Mouse (Mus musculus) telencephalon, adult 2 months (tissue): ENCODE results near the gene Tradd.

Experiments
- DNase-seq: peaks from one replicate; pipeline ENCODE4 v3.0.0-alpha.2; 2011; ENCODE audit warnings: low read depth, low spot score

Gene Tradd

GRCm38 (mm10) chr8:105270101-105270915, 5.9 kb upstream of the Tradd start:
- DNase-seq = no peak

DNA sequence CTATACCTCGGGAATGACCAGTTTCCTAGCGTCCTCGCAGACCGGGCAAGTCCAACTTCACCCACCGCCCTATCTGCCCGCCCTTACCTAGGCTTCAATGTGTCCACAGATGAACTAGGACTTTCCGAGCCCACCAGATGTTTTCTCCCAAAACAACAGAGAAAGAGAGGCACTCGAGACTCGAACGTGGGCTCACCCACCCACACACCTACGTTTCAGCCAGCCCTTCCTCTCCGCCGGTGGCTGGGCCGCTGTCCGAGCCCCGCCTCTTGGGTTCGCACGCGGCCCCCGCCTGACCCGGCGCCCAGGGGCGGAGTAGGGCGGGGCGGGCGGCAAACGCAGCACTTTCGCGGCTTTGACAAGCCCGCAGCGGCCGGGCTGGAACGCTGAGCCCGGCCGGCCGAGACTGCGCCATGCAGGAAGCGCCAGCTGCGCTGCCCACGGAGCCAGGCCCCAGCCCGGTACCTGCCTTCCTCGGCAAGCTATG, 5.1 kb upstream of the Tradd start, which contains the start of gene Hsf4:
Gene Hsf4 (plus strand): TSS at position 341 of the 487 bp plus-strand sequence.
- DNase-seq = no peak

- DNase-seq = no peak
These were observed 4.7 kb upstream of the Tradd start for GRCm38 (mm10) chr8:105269075-105269458.

GRCm38 (mm10) chr8:105268342-105269074, 4.1 kb upstream of the Tradd start:
- peak; percentile 89 for DNase-seq

DNA sequence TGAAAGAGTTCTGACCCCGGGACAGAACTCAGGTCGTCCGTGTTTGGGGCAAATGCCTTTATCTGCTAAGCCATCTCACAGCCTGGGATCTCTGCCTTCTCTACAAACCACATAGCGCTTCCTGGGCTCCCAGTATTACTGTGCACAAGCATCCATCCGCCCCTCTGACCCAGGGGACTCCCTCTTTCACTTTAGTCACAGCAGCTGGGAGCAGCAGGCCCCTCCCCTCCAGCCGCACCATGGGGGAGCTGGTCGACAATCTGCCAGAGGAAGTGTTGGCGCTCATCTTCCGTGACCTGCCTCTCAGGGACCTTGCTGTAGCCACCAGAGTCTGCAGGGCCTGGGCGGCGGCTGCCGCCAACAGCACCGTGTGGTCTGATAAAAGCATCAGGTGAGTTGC, 2.4 kb upstream of the Tradd start:
- DNase-seq = no peak

- no peak for DNase-seq
These were observed 719 bp upstream of the Tradd start for GRCm38 (mm10) chr8:105265128-105265527.

GRCm38 (mm10) chr8:105263244-105263912, 1.0 kb downstream of the Tradd start:
- no peak for DNase-seq

- no peak for DNase-seq
These were observed 3.0 kb downstream of the Tradd start for GRCm38 (mm10) chr8:105261326-105261980.

DNA sequence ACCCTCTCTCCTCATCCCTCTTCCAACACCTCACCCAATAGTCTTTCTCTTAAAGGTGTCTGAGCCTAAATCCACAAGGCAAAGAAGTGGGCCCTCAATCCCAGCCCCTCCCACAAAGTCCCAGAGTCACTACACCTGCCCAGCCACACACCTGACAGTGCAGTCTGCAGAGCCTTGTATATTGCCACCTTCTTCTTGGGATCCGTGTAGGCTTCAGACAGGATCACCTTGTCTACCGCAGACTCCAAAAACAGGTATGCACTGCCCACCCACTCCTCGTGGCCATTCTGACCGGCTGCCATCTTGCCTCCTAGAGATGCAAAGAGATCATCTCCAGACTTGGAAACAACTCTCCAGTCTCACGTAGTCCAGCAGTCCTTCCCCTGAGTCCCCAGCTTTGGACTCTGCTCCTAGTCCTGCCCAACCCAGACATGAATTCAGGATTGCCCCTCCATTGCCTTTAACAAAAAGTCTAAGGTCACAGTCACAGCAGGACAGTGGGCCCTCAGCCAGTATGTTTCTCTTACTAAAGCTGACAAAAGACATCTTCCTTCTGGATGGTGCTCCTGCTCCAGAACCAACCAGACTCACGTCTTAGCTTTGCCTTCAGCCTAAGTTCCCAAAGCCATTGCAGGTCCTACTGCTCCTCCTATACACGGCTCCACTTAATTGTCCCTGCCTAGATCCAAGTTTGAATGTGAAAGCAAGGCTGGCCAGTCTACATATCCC, 3.9 kb downstream of the Tradd start:
- no peak for DNase-seq

DNA sequence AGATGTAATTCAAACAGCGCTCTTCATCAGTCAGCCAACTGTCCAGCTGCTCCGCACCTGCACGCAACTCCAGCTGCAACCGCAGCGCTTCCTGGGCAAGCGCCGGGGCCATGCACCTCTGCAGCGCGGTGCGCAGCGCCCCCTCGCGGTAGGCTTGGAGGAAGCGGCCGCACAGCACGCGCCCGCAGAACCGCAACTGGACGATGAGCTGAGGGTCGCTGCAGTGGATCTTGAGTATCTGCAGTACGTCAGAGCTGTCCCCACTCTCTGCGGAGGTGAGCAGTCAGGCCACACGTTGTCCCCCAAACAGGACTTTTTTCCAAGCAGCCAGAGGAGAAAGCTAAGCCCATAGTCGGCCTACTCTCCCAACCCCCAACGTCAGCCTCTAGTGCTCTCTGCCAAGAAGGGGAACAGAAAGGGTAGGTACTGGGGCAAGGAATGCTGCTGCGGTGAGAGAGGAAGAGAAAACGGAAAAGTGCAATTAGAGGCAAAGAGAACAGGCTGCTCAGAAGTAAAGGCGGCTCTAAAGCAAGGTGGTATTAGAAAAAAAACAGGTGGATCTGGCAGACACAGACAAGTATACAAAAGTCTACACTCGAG, 4.6 kb downstream of the Tradd start:
- DNase-seq = no peak

DNA sequence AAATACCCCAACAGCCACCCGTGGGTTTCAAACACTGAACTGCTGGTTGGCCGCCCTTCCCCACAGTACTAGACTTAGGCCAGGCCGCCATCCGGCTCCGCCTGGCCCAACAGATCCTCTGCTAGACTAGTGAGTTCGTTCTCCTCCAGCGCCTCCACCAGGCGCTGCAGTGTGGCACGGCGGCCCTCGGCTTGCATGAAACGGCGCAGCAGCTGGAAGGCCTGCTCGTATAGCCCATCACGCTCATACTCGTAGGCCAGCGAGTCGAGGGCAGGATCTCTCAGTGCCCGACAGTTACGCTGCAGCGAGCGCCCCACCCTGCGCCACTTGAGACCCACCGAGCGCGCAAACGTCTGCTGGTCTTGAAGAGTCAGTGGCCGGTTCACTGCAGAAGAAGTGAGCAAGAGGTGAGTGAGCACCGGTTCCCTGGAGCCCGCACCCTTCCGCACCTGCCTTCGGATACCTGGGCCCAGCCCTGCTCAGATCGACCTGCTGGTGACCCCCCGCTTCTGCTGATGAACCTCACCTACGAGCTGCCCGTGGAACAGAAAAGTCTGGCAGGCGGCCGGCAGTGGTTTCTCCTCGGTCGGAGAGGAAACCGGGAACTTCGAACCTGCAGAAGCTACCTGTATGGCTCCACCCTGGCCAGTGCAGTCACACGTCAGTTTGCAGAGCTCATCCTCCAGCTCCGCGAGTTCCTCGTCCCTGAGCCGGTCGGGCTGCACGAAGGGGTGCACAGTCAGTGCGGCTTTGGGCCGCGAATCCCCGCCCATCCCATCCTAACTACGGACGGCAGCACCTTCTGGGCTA, 5.3 kb downstream of the Tradd start:
- no peak for DNase-seq

DNA sequence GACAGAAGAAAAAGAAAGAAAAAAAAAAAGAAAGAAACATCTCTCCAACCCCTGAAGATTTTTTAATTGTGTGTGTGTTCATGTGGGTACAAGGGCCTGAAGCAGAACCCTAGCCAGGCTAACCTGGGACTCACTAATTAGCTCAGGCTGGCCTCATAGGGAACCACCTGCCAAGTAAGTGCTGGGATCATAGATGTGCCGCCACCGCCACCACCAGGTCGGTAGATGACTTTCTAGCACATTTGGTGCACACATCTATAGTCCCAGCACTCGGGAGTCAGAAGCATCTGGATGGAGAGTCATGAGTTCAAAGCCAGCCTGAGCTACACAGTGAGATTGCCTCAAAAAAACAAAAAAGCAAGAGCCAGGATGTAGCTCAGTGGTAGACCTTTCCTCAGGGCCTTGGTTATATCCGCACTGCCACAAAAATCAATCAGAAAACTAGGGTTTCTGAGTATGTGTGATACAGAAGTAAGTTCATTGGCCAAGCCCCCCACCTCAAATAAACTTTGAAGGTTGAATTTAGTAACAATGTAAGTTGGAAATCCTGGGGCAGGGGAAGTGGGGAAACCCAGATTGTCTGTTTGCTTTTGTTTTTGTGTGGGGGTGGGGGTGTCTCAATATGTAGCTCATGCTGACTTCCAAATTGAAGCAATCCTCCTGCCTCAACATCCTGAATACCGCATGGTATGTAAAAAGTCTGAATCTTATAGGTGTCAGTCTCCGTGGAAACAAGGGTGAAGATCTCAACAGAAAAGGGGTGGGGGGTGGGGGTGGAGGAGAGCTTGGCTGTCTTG, 6.9 kb downstream of the Tradd start:
- no peak for DNase-seq

- DNase-seq = no peak
These were observed 9.5 kb downstream of the Tradd start, which contains the start of gene B3gnt9 for GRCm38 (mm10) chr8:105254966-105255350. Gene B3gnt9 (minus strand): TSS chr8:105255153.

- peak; percentile 73 for DNase-seq
These were observed 10.1 kb downstream of the Tradd start for GRCm38 (mm10) chr8:105254152-105254965.

DNA sequence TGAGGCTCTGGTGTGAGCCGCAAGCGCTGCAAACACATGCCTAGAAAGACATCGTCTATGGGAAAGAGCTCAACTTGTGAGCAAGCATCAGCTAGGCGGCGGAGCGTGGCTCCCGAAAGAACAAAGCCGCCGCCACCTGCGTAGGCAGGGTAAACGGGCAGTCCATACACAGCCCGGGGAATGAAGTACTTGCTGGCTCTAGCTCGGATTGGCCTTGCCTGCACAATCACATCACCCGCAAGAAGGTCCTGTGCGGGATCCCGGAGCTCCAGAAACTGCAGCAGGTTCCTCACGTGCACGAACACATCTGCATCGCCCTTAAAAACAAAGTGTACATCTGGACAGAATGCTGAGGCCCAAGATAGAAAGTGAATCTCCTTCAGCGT, 10.7 kb downstream of the Tradd start:
- no peak for DNase-seq

DNA sequence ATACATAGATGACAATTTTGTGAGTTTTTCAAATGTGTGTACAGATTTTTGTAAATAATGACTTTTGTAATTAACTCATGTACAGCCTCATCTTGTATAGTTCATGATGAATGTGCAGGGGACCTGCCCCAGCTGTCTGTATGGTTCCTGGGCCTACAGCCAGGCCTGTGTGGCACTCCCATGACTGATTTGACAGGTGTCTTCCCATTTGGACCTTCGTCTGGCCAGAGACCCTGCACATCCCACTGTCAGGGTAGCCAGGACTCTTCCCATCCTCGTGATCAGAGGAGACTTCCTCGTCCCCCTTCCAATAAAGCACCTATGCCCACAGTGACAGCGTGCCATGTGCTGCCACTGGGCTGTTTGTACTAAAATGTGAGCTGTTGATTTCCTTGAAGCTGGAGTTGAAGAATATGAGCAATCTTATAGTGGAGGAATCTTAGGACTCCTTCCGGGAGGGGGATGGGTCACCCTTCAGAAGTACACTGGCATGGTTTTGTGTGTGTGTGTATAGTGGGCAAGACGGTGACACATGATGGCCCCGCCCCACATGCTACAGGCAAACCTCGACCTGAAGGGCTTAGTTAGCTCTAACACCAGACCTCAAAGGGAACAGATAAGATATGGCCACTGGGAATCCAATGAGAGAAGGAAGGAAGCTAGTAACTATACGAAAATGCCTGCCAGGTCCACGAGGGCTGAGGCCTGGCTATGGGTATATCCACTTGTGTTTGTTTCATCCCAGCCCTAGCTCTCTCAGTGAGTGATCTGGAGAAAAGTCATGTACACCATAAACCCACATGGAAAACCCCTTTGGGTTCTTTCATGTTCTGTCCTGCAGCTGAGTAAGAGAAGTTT, 11.5 kb downstream of the Tradd start:
- DNase-seq = no peak

DNA sequence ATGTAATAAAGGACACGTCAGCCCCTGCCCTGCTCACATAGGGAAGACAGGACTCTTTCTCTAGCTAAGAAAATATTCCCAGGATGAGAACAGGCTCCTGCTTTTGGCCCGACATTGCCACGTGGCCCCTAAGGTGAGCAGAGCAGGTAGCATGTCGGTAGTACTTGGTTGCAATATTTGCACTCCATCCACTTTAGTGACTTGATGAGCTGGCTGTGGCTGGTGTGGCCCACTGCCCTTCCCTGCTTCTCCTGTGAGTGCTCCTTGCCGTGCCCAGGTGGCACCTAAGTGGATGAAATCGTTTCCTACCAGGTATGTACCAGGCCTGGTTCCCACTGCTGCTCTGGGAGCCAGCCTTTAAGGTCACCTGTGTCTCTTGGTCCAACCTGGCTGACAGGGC, 12.5 kb downstream of the Tradd start:
- no peak for DNase-seq
